Mouse (Mus musculus) heart, adult 18-20 months (tissue): ENCODE results near the gene Mgat4d. TPM values are rescaled to one million over a fixed set of nuclear protein-coding genes. Genes with fewer than 3 reads are reported as not detected.
"Not testable (repeated sequence)": the region's sequence is repeated elsewhere in the genome, so short reads cannot be mapped to it uniquely, and the experiment has no call there.

Experiments used
- DNase-seq, 2 experiments: peaks; one replicate each; pipeline ENCODE4 v3.0.0; 2021 to 2022; ENCODE audit warnings: mixed read lengths in 1 of 2
- total RNA-seq, 2 experiments: library from RNA; stranded (reverse); gene quantifications; 2 replicates each; pipeline ENCODE4 v1.2.3; 2021

Mgat4d gene
- total RNA-seq, 2 experiments from 2014 or later: not detected

- no peak for DNase-seq
Observed at GRCm38 (mm10) chr8:83392521-83392920, 44.2 kb downstream of the Mgat4d start.

GRCm38 (mm10) chr8:83394325-83394724 is 46.1 kb downstream of the Mgat4d start:
- DNase-seq: no peak

GRCm38 (mm10) chr8:83396680-83397079 is 48.4 kb downstream of the Mgat4d start:
- DNase-seq: no peak

- DNase-seq: no peak
Observed at GRCm38 (mm10) chr8:83397726-83398125, 49.5 kb downstream of the Mgat4d start.

- no peak for DNase-seq
Observed at GRCm38 (mm10) chr8:83405548-83405947, 57.3 kb downstream of the Mgat4d start.

- no peak for DNase-seq
Observed at GRCm38 (mm10) chr8:83406836-83407235, 58.6 kb downstream of the Mgat4d start.

GRCm38 (mm10) chr8:83408496-83408895 is 60.2 kb downstream of the Mgat4d start:
- DNase-seq: no peak

GRCm38 (mm10) chr8:83416878-83417277 is 68.6 kb downstream of the Mgat4d start:
- DNase-seq: no peak

- DNase-seq: no peak
Observed at GRCm38 (mm10) chr8:83417970-83418369, 69.7 kb downstream of the Mgat4d start.

- DNase-seq: no peak
Observed at GRCm38 (mm10) chr8:83418805-83419516, 70.7 kb downstream of the Mgat4d start.

GRCm38 (mm10) chr8:83421354-83421753 is 73.1 kb downstream of the Mgat4d start:
- no peak for DNase-seq

- peak in 1 of 2 experiments; percentile 14 for DNase-seq
Observed at GRCm38 (mm10) chr8:83423032-83423825, 75.0 kb downstream of the Mgat4d start.

- DNase-seq: no peak
Observed at GRCm38 (mm10) chr8:83425202-83425601, 76.9 kb downstream of the Mgat4d start.

- DNase-seq: no peak
Observed at GRCm38 (mm10) chr8:83426104-83426759, 78.0 kb downstream of the Mgat4d start.

GRCm38 (mm10) chr8:83426949-83427348 is 78.7 kb downstream of the Mgat4d start:
- DNase-seq: no peak

GRCm38 (mm10) chr8:83428621-83429020 is 80.3 kb downstream of the Mgat4d start:
- DNase-seq: not testable (repeated sequence)

- no peak for DNase-seq
Observed at GRCm38 (mm10) chr8:83429071-83429524, 80.8 kb downstream of the Mgat4d start.

Other genes starting within 250 kb of the Mgat4d start
- 1 to 10 TPM; 3.0 to 4.0 TPM for gene Tbc1d9, start 183.1 kb upstream of the Mgat4d start, total RNA-seq
- not detected for gene Gm10645, start 182.3 kb upstream of the Mgat4d start, total RNA-seq
- gene Ucp1, start 58.1 kb upstream of the Mgat4d start, total RNA-seq: 100 to 1,000 TPM in 1 of 2 experiments, 1 to 10 TPM in 1; 1.1 to 108 TPM
- gene Elmod2, start 16.0 kb upstream of the Mgat4d start, total RNA-seq: 1 to 10 TPM; 8.4 to 8.9 TPM
- not detected for gene Clgn, start 41.4 kb downstream of the Mgat4d start, total RNA-seq
- 10 to 100 TPM; 53.3 to 56.3 TPM for gene Scoc, start 109.9 kb downstream of the Mgat4d start, total RNA-seq
- gene Olfr370, start 187.3 kb downstream of the Mgat4d start, total RNA-seq: not detected
- 100 to 1,000 TPM; 661 to 773 TPM for gene Ndufb7, start 218.2 kb downstream of the Mgat4d start, total RNA-seq